Mouse (Mus musculus) embryonic facial prominence, embryonic 14.5 days (tissue): Measurements from ENCODE around the gene Grm4. TPM values are rescaled to one million over a fixed set of nuclear protein-coding genes. Genes with fewer than 3 reads are reported as not detected.

ENCODE experiments used
- ATAC-seq: fragments of 200-750 bp; cut with Nextera tagmentation; 2 replicates; pipeline ENCODE4 v1.8.0; 2017; ENCODE audit warnings: low read depth, moderate number of reproducible peaks, moderate TSS enrichment
- DNase-seq: peaks from one replicate; pipeline ENCODE4 v3.0.0-alpha.2; 2015; ENCODE audit warnings: low spot score
- H3K27ac ChIP-seq: fragments of 300-500 bp; sonication (generic); replicated peaks from 2 replicates; pipeline ENCODE4 v1.5.1; 2014; ENCODE audit warnings: low read depth, mild to moderate bottlenecking, low read length, moderate library complexity
- H3K27me3 ChIP-seq: fragments of 300-500 bp; sonication (generic); replicated peaks from 2 replicates; pipeline ENCODE4 v1.6.1; 2014; ENCODE audit warnings: low read length; ENCODE audit not compliant: control insufficient read depth, insufficient read depth
- H3K36me3 ChIP-seq: fragments of 300-500 bp; sonication (generic); 2 replicates; pipeline ENCODE4 v1.6.1; 2014; ENCODE audit warnings: low read length, mixed read lengths; ENCODE audit not compliant: control insufficient read depth, insufficient read depth
- H3K4me1 ChIP-seq: fragments of 300-500 bp; sonication (generic); 2 replicates; pipeline ENCODE4 v1.6.1; 2014; ENCODE audit warnings: antibody characterized with exemption, low read length; ENCODE audit not compliant: control insufficient read depth, insufficient read depth
- H3K4me2 ChIP-seq: fragments of 300-500 bp; sonication (generic); 2 replicates; pipeline ENCODE4 v1.6.1; 2014; ENCODE audit warnings: low read depth, mild to moderate bottlenecking, low read length, moderate library complexity, mixed read lengths
- H3K4me3 ChIP-seq: fragments of 300-500 bp; sonication (generic); 2 replicates; pipeline ENCODE4 v1.5.1; 2014; ENCODE audit warnings: low read depth, mild to moderate bottlenecking, low read length
- H3K9ac ChIP-seq: fragments of 300-500 bp; sonication (generic); 2 replicates; pipeline ENCODE4 v1.6.1; 2014; ENCODE audit warnings: low read depth, mild to moderate bottlenecking, low read length, moderate library complexity, mixed read lengths
- H3K9me3 ChIP-seq: fragments of 300-500 bp; sonication (generic); 2 replicates; pipeline ENCODE4 v1.6.1; 2016; ENCODE audit warnings: low read length; ENCODE audit not compliant: control insufficient read depth
- WGBS: fragments of 180-500 bp; shearing (Covaris S2); extraction: QIAGEN DNeasy Blood & Tissue Kit; methylation state at CpG from one replicate; pipeline ENCODE4 v1.1.7; 2014; 5-methylcytosine and 5-hydroxymethylcytosine counted together
- polyA plus RNA-seq: library from polyadenylated mRNA; unstranded; fragments of >200 nt; fragmentation: Nextera tagmentation; extraction: Ambion mirVana; gene quantifications from 2 replicates; pipeline ENCODE4 v1.2.1, GENCODE M21; 2014

The Grm4 gene
- polyA plus RNA-seq, 1 experiment from 2014 or later: 1.2 TPM

DNA sequence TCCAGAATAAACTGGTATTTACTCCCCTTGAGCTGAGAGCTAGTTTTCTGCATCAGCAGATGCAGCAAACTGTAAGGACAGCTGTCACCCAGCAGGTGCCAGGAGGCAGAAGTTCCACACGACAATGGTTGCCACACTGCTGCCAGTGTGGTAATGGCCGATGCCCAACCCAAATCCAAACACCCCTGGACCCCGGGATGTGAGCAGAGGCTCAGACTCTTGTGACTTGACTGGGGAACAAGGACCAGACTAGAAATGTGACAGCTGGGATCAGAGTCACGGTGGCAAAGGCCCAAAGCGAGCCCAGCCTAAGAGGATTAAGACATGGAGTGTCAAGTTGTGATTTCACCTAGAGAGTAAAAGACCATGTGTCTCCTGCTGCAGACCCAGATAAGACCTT, 112.7 kb downstream of the Grm4 start:
- Histone ChIP-seq H3K27me3 (no peaks in the 10 kb centered on the region), H3K4me1 (no peaks in the 10 kb centered on the region), H3K4me3 (no peak overlapping the region), H3K9me3 (no peaks in the 10 kb centered on the region), H3K9ac (no peak overlapping the region), H3K4me2 (no peak overlapping the region), H3K27ac (no peak overlapping the region), H3K36me3 (no peaks in the 10 kb centered on the region)
- ATAC-seq (no peak), DNase-seq (no peak)
- WGBS: 63% methylated on average over 5 of the region's 5 CpGs

DNA sequence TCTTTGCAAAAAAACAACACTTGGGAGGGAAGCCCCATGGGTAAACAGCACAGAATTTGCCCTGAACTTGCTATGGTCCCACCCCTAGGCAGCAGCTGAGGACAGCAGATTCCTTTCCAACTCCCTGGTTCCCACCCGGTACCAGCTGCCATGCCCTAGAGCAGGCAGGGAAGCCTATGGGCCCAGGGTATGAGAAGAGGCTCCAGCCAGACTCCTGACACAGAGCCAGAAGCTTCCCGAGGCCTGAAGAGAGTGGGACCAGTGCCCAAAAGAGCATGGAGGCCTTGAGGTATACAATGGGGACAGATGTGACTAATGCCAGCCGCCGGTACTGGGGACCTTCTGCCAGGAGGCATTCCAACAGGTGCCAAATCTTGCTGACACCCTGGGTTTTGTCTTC, 114.2 kb downstream of the Grm4 start:
- Histone ChIP-seq H3K4me1 (no peaks in the 10 kb centered on the region), H3K4me2 (no peak overlapping the region), H3K9me3 (no peaks in the 10 kb centered on the region), H3K36me3 (no peaks in the 10 kb centered on the region), H3K27ac (no peak overlapping the region), H3K27me3 (no peaks in the 10 kb centered on the region), H3K9ac (no peak overlapping the region), H3K4me3 (no peak overlapping the region)
- DNase-seq: peak; percentile 63
- WGBS: 39% methylated on average over 4 of the region's 4 CpGs
- peak; percentile 78; the same call in 1 of the 2 replicates for ATAC-seq

DNA sequence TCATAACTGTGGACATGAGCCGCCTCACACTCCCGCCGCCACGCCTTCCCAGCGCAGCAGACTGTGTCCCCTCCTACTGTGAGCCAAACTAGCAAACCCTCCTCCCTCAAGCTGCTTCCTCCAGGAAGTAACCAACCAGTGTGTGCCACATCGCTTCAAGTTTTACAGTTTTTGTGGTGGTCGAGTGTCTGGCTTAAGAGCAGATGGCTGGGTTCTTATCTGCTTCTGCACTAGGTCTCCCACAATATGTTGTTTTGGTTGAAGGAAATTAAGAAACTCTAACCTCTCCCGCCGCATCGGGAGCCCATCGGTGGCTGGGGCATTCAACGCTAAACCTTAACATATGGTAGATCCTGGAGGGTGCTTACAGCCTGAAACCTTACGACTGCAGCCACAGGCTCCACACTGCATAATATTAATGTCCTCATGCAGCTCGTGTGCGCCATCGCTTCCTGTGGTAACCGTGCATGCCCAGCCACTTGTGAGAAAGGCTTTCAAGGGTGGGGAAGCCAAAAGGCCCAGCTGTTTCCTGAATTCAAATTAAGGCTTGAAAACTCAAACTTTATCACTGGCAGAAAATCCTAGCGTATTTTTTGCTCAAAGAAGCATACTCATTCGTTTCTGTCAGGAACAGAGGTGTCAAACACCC, 115.7 kb downstream of the Grm4 start:
- H3K4me3 ChIP-seq: no peak overlapping the region
- DNase-seq (no peak), ATAC-seq (no peak)
- H3K27ac ChIP-seq: no peak overlapping the region
- H3K4me2 ChIP-seq: no peak overlapping the region
- H3K9me3 ChIP-seq: no peaks in the 10 kb centered on the region
- H3K36me3 ChIP-seq: no peaks in the 10 kb centered on the region
- no peaks in the 10 kb centered on the region for H3K4me1 ChIP-seq
- 84% methylated on average over 18 of the region's 19 CpGs for WGBS
- H3K9ac ChIP-seq: no peak overlapping the region
- no peaks in the 10 kb centered on the region for H3K27me3 ChIP-seq

DNA sequence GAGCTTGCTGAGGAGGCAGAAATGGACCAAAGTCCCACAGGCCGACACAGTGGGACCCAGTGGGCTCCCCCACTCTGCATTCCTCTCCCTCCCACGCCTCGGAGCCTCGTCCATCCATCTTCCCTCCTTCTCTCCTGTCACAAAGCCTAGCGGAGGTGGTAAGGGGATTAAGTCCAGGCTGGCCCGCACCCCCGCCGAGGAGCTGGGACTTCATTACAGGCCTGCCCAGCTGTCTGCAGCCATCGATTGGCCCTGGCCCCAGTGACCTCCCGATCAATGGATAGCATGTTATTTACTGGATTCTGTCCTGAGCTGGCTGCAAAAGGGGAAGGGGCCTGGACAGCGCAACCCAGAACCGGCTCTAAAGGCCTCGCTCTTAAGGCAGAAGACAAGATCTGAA, 120.0 kb downstream of the Grm4 start:
- H3K27me3 ChIP-seq: no peaks in the 10 kb centered on the region
- WGBS: 25% methylated on average over 10 of the region's 13 CpGs
- H3K36me3 ChIP-seq: no peaks in the 10 kb centered on the region
- no peak overlapping the region for H3K27ac ChIP-seq
- no peak overlapping the region for H3K4me2 ChIP-seq
- H3K9ac ChIP-seq: no peak overlapping the region
- ATAC-seq: no peak
- no peak overlapping the region for H3K4me3 ChIP-seq
- no peaks in the 10 kb centered on the region for H3K4me1 ChIP-seq
- H3K9me3 ChIP-seq: no peaks in the 10 kb centered on the region
- DNase-seq: no peak

DNA sequence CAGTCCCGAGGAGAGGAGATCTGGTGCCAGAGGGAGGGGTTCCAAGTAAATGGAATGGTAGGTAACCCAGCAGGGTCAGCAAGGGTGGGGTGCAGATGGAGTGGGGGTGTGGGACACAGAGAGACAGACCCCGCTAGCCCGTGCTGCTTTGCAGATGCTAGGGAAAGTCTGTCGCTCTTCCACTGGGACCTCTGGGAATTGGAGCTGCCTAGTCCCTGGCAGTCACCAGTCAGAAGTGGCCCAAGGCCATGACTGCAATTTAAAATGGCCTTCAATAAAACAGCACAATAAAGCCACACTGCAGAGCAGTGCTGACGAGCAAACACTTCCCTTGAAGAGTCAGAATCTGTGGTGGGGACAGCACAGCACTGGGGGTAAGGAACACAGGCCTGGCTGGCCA, 127.3 kb downstream of the Grm4 start:
- no peak for ATAC-seq

DNA sequence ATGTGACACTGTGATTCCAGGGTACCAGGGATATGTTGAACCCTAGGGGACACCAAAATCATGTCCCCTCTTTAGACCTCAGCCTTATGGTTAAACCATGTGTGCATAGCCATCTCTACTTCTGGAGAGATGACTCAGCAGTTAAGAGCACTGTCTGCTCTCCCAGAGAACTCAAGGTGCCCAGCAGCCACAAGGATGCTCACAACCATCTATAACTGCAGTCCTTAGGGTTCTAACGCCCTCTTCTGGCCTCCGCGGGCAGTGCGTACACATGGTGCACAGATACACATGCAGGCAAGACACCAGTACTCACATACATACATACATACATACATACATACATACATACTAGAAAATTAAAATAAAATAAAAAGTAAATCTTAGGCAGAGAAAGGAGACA, 127.8 kb downstream of the Grm4 start:
- H3K4me2 ChIP-seq: no peak overlapping the region
- DNase-seq (no peak), ATAC-seq (no peak)
- no peak overlapping the region for H3K9ac ChIP-seq
- H3K36me3 ChIP-seq: no peaks in the 10 kb centered on the region
- H3K27ac ChIP-seq: no peak overlapping the region
- WGBS: 86% methylated on average over 4 of the region's 4 CpGs
- no peaks in the 10 kb centered on the region for H3K9me3 ChIP-seq
- no peak overlapping the region for H3K4me3 ChIP-seq
- H3K27me3 ChIP-seq: no peaks in the 10 kb centered on the region
- H3K4me1 ChIP-seq: 0 out of 2 replicates have a peak, but pooled peaks cover 3% of the 10 kb centered on the region

More for the DNA sequence above, 127.3 kb downstream of the Grm4 start:
- Histone ChIP-seq H3K4me1 (0 out of 2 replicates have a peak, but pooled peaks cover 2% of the 10 kb centered on the region), H3K27ac (no peak overlapping the region), H3K4me3 (no peak overlapping the region), H3K36me3 (no peaks in the 10 kb centered on the region), H3K27me3 (no peaks in the 10 kb centered on the region), H3K4me2 (no peak overlapping the region), H3K9me3 (no peaks in the 10 kb centered on the region), H3K9ac (no peak overlapping the region)
- WGBS: 73% methylated on average over 5 of the region's 5 CpGs
- DNase-seq: no peak

DNA sequence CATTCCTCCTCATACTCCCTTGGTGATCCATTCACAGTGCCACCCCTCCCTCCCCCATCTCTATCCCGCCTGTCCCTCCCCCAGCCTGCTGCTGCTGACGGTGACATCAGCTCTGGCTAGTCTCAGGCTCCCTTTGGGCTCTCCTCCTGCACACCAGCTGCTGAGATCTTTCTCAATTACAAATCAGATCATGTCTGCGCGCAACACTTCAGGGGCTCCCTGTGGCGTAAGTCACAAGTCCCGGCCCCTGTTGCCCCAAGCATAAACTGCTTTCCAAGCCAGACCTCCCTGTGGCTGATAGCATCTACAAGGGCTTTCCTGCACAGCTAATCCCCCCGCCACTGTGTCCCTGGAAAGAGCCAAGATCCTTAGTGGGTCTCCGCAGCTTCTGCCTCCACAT, 128.3 kb downstream of the Grm4 start:
- H3K27ac ChIP-seq: no peak overlapping the region
- ATAC-seq: peak; percentile 64; the same call in 1 of the 2 replicates
- 32% methylated on average over 8 of the region's 8 CpGs for WGBS
- H3K4me3 ChIP-seq: no peak overlapping the region
- 0 out of 2 replicates have a peak, but pooled peaks cover 3% of the 10 kb centered on the region for H3K4me1 ChIP-seq
- H3K4me2 ChIP-seq: no peak overlapping the region
- H3K9ac ChIP-seq: no peak overlapping the region
- no peaks in the 10 kb centered on the region for H3K27me3 ChIP-seq
- H3K36me3 ChIP-seq: no peaks in the 10 kb centered on the region
- H3K9me3 ChIP-seq: no peaks in the 10 kb centered on the region
- DNase-seq: peak; percentile 76

DNA sequence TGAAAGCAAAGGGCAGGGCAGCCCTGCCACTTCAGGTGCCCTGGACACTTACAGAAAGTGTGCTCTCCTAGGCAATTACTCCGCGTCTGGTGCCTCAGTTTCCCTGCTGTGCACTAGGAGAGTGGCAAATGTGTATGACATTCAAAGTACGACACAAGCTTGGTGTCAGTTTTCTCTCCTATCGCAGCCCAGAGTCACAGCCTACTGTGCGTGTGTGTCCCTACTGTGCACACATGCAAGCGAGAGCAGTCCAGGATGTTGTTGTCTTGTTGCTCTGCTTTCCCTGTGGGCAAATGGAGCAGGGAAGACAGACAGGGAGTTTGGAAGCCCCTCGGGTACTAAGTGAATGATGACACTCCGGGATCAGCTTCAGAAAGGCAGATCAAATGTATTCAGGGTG, 131.2 kb downstream of the Grm4 start:
- no peak for DNase-seq
- no peak overlapping the region for H3K4me3 ChIP-seq
- no peaks in the 10 kb centered on the region for H3K27me3 ChIP-seq
- peaks cover 16% of the 10 kb centered on the region; the same call in 1 of the 2 replicates for H3K4me1 ChIP-seq
- H3K9ac ChIP-seq: no peak overlapping the region
- H3K36me3 ChIP-seq: no peaks in the 10 kb centered on the region
- no peak overlapping the region for H3K4me2 ChIP-seq
- no peak overlapping the region for H3K27ac ChIP-seq
- no peak for ATAC-seq
- H3K9me3 ChIP-seq: no peaks in the 10 kb centered on the region
- 87% methylated on average over 8 of the region's 8 CpGs for whole genome bisulfite sequencing
